In genomic region chr3:34007611-34008010, GRCm38 (mm10) we compare ENCODE assay signal across 13 mouse cellular contexts.
"Had no signal": no experiment of that assay in that cellular context is flagged by ENCODE, and none has a peak within 500 bp of the region (broad histone marks: within the 10 kb centered on the region; RNA-seq: fewer than 3 reads in every experiment).

No protein-coding gene starts in this region.

- H3K9me3 ChIP-seq: limb, embryonic 15.5 days; liver, embryonic 12.5 days; midbrain, embryonic 10.5 days; neural tube, embryonic 15.5 days had no signal

- ATAC-seq: liver, embryonic 12.5 days had no signal

- H3K9ac ChIP-seq: limb, embryonic 15.5 days; liver, embryonic 12.5 days; lung, embryonic 14.5 days; neural tube, embryonic 15.5 days had no signal

- H3K27ac ChIP-seq: limb, embryonic 15.5 days; liver, embryonic 12.5 days; midbrain, embryonic 10.5 days; neural tube, embryonic 15.5 days had no signal

- DNase-seq: kidney, postnatal 10 days; lung, embryonic 14.5 days; lung, postnatal 10 days; lung, postnatal 4 days; midbrain, embryonic 14.5 days; right cerebral cortex, adult 18-20 months; right cerebral cortex, postnatal 25 days; thymus, postnatal 36 days had no signal

- H3K36me3 ChIP-seq: limb, embryonic 15.5 days; liver, embryonic 12.5 days; midbrain, embryonic 10.5 days; neural tube, embryonic 15.5 days had no signal

- H3K27me3 ChIP-seq: limb, embryonic 15.5 days; liver, embryonic 12.5 days; neural tube, embryonic 15.5 days had no signal

- H3K4me1 ChIP-seq: limb, embryonic 15.5 days; liver, embryonic 12.5 days; neural tube, embryonic 15.5 days had no signal

- H3K4me3 ChIP-seq: limb, embryonic 15.5 days; liver, embryonic 12.5 days; midbrain, embryonic 10.5 days; myocyte; neural tube, embryonic 15.5 days had no signal

- H3K4me2 ChIP-seq: limb, embryonic 15.5 days; liver, embryonic 12.5 days; lung, embryonic 14.5 days; neural tube, embryonic 15.5 days had no signal
